Mouse (Mus musculus): ENCODE measurements around the gene H2afy2.

DNA sequence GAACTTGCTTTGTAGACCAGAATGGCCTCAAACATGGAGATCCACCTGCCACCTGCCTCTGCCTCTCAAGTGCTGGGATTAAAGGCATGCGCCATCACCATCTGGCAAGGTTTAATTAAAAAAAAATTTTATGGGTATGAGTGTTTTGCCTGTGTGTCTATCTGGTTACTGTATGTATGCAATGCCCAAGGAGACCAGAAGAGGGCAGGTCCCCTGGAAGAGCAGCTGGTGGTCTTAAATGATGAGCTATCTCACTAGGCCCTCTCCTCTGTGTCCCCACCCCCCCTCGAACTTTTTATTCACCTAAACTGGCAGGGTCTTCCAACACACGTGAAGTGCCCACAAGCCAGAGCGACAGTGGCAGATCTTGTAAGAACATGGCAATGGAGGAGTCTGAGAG, 42.1 kb downstream of the H2afy2 start:
- TF ChIP-seq ZNF384 (IDR thresholded peaks at IDR 0.05; ENCODE audit: low read depth, low read length), result no peak
- TF ChIP-seq HCFC1 (IDR thresholded peaks at IDR 0.05; ENCODE audit: borderline replicate concordance, insufficient read depth, low read length), result no peak
- TF ChIP-seq ZC3H11A (IDR thresholded peaks at IDR 0.05; ENCODE audit: borderline replicate concordance, low read depth, low read length), result no peak
- TF ChIP-seq CHD2 (IDR thresholded peaks at IDR 0.05; ENCODE audit: low read depth, low read length), result no peak
